Mouse (Mus musculus) layer of hippocampus, adult 9-10 months (tissue): ENCODE results near the gene Tnp1.

Experiments used
- DNase-seq: peaks from one replicate; pipeline ENCODE4 v3.0.0; 2022; ENCODE audit warnings: low spot score

Gene Tnp1

DNA sequence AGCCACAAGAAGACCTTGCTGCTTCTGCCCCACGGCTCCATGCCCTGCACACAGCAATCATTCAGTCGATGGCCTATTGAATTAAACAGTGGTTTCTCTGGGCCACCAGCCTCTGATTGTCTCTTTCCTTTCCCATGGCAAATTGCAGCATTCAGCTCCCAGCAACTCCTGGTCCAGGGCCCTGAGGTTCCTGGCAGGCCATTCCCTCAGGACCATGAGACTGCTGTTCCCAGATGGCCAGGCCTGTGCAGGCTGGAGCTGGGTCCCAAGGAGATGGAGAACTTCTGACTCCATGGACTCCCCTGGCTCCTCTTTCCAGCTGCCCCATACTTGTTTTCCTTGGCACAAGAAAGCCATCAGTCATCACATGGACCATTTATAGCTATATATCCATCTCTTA is 10.8 kb downstream of the Tnp1 start:
- DNase-seq = no peak

- DNase-seq = no peak
These were observed 13.1 kb downstream of the Tnp1 start for GRCm38 (mm10) chr1:73002637-73003036.

DNA sequence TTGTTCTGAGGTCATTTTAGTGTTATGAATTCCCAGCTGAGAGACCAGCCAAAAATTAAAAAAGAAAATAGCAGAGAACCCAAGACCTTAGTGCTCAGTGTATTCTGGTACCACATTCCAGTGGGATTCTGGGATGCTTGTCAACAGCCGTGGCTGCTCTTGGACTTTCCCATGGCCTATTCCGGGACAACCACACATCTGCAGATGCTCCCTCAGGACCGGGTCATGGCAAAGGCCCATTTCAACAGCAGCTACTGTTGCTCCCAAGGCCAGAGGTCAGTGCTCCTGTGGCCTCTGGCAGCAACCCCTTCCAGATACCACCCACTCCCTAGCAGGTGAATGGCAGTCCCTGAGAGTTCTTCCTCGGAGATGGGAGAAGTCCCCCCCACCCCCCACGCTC is 13.7 kb downstream of the Tnp1 start:
- DNase-seq = no peak

DNA sequence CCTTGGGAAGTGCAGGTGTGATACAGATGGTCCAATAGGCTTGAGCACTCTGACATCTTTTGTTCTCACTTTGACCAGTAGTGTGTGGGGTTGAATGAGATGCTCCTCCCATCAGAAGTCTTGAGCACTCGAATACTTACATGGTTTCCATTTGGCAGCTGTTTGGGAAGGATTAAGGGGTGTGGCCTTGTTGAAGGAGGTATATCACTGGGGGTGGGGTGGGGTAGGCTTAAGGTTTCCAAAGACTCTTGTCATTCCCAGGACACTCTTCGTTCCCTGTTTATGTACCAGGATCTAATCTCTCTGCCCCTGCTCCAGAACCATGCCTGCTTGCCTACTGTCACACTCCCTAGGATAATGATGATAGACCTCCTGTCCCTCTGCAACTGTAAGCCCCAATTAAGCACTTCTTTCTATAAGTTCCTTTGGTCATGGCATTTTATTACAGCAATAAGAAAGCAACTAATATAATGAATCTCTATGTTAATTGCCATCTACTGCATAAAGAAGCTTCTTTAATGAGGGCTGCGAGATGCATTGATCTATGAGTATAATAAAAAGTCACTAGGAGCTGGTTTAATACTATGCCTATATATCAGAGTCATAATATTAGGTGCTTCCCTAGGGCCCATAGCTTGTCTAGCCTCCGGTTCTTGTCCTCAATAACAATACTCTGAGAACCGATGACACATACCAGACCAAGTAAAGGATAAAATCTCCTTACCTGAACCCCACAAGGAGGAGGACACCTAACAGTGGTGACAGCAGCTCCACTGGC is 20.8 kb downstream of the Tnp1 start:
- no peak for DNase-seq

DNA sequence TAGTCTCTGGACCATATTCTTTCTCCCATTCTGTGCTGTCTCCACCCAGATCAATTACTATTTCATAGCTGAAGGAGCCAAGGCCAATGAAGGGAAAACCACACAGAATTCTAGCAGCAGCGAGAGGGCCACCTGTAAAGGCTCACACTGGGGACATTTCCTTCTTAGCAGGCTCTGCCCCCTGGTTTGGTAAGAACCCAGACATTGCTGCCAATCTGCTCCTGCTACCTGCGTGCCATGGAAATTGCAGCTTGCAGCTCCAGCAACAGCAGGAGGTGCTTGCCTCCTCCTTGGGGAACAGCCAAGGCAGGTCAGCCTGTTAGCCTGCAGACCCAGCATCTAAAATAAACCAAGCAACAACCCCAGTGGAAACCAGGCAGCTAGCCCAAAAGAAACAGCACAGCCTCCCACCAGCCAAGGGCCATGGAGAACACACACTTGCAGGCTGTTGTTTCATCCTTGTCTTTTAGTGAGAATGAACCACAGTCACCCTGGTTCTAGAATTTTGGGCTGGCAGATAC is 22.7 kb downstream of the Tnp1 start:
- DNase-seq = no peak

GRCm38 (mm10) chr1:72992209-72992608 is 23.5 kb downstream of the Tnp1 start:
- no peak for DNase-seq

GRCm38 (mm10) chr1:72988904-72989303 is 26.8 kb downstream of the Tnp1 start:
- no peak for DNase-seq

DNA sequence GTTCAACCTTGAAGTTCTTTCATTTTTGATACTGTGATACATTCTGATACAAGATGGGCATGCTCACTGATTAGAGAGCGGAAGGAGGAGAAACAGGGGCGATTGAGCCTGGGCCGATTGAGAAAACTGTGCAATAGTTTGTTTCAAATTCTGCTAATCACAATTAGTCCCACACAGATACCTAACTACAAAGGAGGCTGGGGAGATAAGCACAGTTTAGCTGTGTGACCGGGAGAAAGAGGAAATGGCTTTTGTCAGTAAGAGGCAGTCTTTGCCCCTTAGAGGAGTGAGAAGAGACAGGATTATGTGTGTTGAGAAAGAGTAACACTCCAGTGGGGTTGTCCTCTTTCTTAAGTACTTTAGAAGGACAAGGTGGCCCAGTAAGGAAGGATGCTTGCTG is 29.0 kb downstream of the Tnp1 start:
- DNase-seq = no peak

DNA sequence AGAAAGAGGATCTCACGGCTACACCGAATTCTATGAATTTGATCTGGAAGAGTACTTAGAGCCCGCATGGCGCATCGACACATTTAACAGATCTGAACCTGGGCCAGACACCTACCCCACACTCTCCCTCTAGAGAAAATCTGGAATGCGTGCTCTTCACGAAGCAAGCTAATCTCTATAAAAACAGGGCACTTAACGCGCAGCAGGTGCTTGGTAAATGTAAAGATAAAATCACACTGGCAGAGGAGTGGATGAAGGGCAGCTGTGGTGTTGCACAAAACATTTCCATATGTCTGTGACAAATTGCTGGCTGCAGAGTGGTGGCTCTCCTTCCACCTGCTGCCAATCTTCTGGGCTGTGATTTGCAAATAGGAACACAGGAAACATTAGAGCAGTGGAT is 36.8 kb downstream of the Tnp1 start:
- DNase-seq = no peak

DNA sequence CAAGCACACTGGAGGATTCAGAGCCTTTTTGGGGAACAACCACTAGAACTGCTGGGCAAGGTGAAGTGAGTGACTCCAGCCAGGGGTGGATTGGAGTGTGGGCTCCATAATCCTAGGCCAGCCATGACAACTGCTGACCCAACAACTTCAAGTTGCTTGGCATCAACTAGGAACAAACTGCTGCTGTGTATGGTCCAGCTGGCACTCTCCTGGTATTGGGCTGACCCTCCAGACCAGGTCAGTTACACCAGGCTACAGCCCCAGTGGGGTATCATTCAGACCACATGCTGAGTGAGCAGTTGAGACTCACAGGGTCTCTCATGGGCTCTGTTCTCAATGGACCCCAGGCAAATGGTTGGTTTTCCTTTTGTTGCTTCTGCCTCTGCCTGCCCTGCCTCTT is 41.5 kb downstream of the Tnp1 start:
- DNase-seq = no peak

GRCm38 (mm10) chr1:72970461-72970860 is 45.2 kb downstream of the Tnp1 start:
- no peak for DNase-seq

DNA sequence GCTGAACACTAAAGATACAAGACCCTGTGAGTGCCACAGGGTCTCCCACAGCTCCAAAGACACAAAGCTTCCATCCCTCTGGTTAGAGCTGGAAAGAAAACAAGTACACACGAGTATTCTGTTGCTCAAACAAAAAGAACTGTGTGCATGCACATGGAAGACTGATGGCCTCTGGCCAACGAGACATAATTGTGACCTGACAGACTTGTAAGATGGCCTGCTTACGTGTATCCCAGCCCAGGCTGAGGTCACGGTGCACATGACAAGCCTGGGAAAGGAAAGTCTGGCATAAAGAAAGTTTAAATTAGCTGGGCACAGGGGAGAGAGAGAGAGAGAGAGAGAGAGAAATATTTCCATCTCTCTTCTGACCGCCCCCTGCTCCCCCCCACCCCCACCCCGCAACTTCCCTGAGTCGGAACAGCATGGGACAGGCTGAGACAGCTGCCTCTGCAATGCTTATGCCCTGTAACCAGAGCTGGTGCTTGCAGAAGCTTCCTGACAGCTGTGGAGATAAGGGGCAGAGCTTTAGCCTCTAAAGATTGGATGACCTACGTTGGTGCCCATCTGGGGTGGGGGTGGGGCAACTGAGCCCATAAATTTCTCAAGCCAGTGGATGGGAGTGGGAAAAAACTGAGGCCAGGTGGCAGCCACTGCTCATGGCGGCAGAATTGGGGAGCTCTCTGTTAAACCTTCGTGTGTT is 46.4 kb downstream of the Tnp1 start:
- DNase-seq = no peak

DNA sequence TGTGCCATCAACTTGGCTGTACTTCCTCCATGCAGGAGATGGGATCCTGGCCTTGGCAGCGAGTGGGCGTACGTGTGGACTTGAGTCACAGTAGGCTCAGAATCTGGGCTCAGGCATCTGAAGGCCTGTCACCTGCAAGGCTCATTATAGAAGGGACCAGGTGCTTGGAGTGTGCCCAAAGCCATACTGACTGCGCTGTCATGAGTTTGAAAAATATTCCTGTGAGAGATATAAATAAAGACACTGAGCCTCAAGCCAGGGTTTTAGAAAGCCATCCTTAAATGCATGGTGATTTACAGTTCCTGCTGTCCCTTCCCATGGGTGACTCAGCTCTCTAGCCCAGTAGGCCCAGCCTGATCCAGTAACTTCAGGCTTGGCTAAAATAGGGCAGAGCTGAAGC is 49.3 kb downstream of the Tnp1 start:
- DNase-seq = no peak
